8 mouse cellular contexts compared by ENCODE assay signal in genomic region chr16:31235457-31236310, GRCm38 (mm10). TPM values are rescaled to one million over a fixed set of nuclear protein-coding genes. Genes with fewer than 3 reads are reported as not detected.
DNase-seq lines count a peak whose midpoint lies in the region; ATAC-seq and TF ChIP-seq lines count a peak whose summit lies in the region.

No protein-coding gene starts in this region.

- H3K4me3 ChIP-seq in kidney, adult 2 months (ENCODE audit: insufficient read depth, low read depth, low read length): no peak overlapping the region
- H3K4me3 ChIP-seq in MEL (ENCODE audit: control insufficient read depth in 1 of 2, insufficient read depth in 1 of 2, low read depth in 2 of 2, low read length in 2 of 2): peak overlapping the region; percentile 21 to 49
- no peak overlapping the region for H3K4me3 ChIP-seq in embryonic facial prominence, embryonic 14.5 days (ENCODE audit: low read depth, low read length)
- no peak overlapping the region for H3K4me3 ChIP-seq in limb, embryonic 14.5 days (replicated peaks; ENCODE audit: low read length)
- H3K4me3 ChIP-seq in neural tube, embryonic 14.5 days (ENCODE audit: low read depth, low read length): no peak overlapping the region

- H3K27ac ChIP-seq in kidney, adult 2 months (ENCODE audit: insufficient read depth, low read depth, low read length): no peak overlapping the region
- H3K27ac ChIP-seq in MEL (ENCODE audit: control insufficient read depth, low read depth, low read length): peak overlapping the region; percentile 5; the same call in 1 of the 2 replicates
- H3K27ac ChIP-seq in embryonic facial prominence, embryonic 14.5 days (replicated peaks; ENCODE audit: low read depth, low read length): no peak overlapping the region
- no peak overlapping the region for H3K27ac ChIP-seq in limb, embryonic 14.5 days (replicated peaks; ENCODE audit: low read depth, low read length)
- H3K27ac ChIP-seq in neural tube, embryonic 14.5 days (ENCODE audit: low read depth, low read length): no peak overlapping the region

- H3K9ac ChIP-seq in MEL (ENCODE audit: control insufficient read depth, low read depth, low read length, poor library complexity, severe bottlenecking): peak overlapping the region; percentile 56
- no peak overlapping the region for H3K9ac ChIP-seq in embryonic facial prominence, embryonic 14.5 days (ENCODE audit: low read depth, low read length)
- no peak overlapping the region for H3K9ac ChIP-seq in limb, embryonic 14.5 days (ENCODE audit: low read depth, low read length, severe bottlenecking)
- no peak overlapping the region for H3K9ac ChIP-seq in neural tube, embryonic 14.5 days (replicated peaks; ENCODE audit: low read depth, low read length)

- H3K4me2 ChIP-seq in embryonic facial prominence, embryonic 14.5 days (ENCODE audit: low read depth, low read length): peak overlapping the region; percentile 33
- H3K4me2 ChIP-seq in limb, embryonic 14.5 days (replicated peaks; ENCODE audit: low read depth, low read length, severe bottlenecking): peak overlapping the region; percentile 38
- H3K4me2 ChIP-seq in neural tube, embryonic 14.5 days (ENCODE audit: low read depth, low read length): peak overlapping the region; percentile 18; the same call in 1 of the 2 replicates

- 0 out of 2 replicates have a peak, but pooled peaks have one; percentile 47 for ATAC-seq in embryonic facial prominence, embryonic 14.5 days (ENCODE audit: low read depth)
- ATAC-seq in limb, embryonic 14.5 days (ENCODE audit: low FRiP score, low read depth): no peak
- 0 out of 2 replicates have a peak, but pooled peaks have one; percentile 14 for ATAC-seq in neural tube, embryonic 14.5 days (ENCODE audit: low read depth)

- H3K79me2 ChIP-seq in MEL (ENCODE audit: control insufficient read depth, insufficient read depth, low read length, poor library complexity): no peaks in the 10 kb centered on the region; the same call in 1 of the 2 replicates

- TF ChIP-seq CTCF in kidney, adult 2 months (conservative IDR thresholded peaks at IDR 0.05; ENCODE audit: insufficient read depth, insufficient read length, low read depth, low read length): no peak
- TF ChIP-seq CTCF in MEL (IDR thresholded peaks at IDR 0.05 in 2 of 3, conservative IDR thresholded peaks at IDR 0.05 in 1 of 3; ENCODE audit: control insufficient read depth in 1 of 3, insufficient read depth in 1 of 3, low read depth in 2 of 3, low read length in 3 of 3, poor library complexity in 1 of 3, severe bottlenecking in 1 of 3): no peak

- TF ChIP-seq POLR2A in kidney, adult 2 months (IDR thresholded peaks at IDR 0.05; ENCODE audit: low read depth, low read length): no peak
- no peak for TF ChIP-seq POLR2A in MEL (IDR thresholded peaks at IDR 0.05; ENCODE audit: control insufficient read depth in 1 of 2, insufficient read depth in 1 of 2, low read depth in 1 of 2, low read length in 2 of 2, poor library complexity in 1 of 2)
- TF ChIP-seq POLR2A in limb, embryonic 14.5 days (IDR thresholded peaks at IDR 0.05; ENCODE audit: borderline replicate concordance, extremely low read depth, insufficient read depth, insufficient read length): no peak

- peaks cover 4% of the 10 kb centered on the region; the same call in 1 of the 2 replicates for H3K4me1 ChIP-seq in kidney, adult 2 months (ENCODE audit: control insufficient read depth, insufficient read depth, low read length)
- peaks cover 2 to 18% of the 10 kb centered on the region in 2 experiments; a peak in 3 of 4 replicates for H3K4me1 ChIP-seq in MEL (ENCODE audit: control insufficient read depth in 1 of 2, insufficient read depth in 2 of 2, low read length in 2 of 2)
- peaks cover 19% of the 10 kb centered on the region; the same call in 1 of the 2 replicates for H3K4me1 ChIP-seq in embryonic facial prominence, embryonic 14.5 days (ENCODE audit: control insufficient read depth, insufficient read depth, low read length)
- H3K4me1 ChIP-seq in limb, embryonic 14.5 days (ENCODE audit: control insufficient read depth, insufficient read depth, low read length): peaks cover 22% of the 10 kb centered on the region
- no peaks in the 10 kb centered on the region for H3K4me1 ChIP-seq in neural tube, embryonic 14.5 days (ENCODE audit: control insufficient read depth, insufficient read depth, low read length)

- DNase-seq in kidney, adult 9 months: peak; percentile 15
- DNase-seq in kidney, adult 2 months: no peak
- peak; percentile 63 for DNase-seq in MEL (ENCODE audit: low read depth, low spot score)
- no peak for DNase-seq in embryonic facial prominence, embryonic 14.5 days (ENCODE audit: low spot score)
- DNase-seq in limb, embryonic 14.5 days (ENCODE audit: low spot score): no peak
- no peak for DNase-seq in ovary, postnatal 10 days (ENCODE audit: low spot score)
- no peak for DNase-seq in gastrocnemius, postnatal 4 days (ENCODE audit: low spot score in 2 of 2)

- TF ChIP-seq RAD21 in MEL (IDR thresholded peaks at IDR 0.05; ENCODE audit: low read depth, low read length): no peak

- no peak for TF ChIP-seq EP300 in MEL (IDR thresholded peaks at IDR 0.05; ENCODE audit: low read depth in 1 of 2, low read length in 2 of 2)

- no peaks in the 10 kb centered on the region for H3K9me3 ChIP-seq in MEL (replicated peaks; ENCODE audit: insufficient read depth, low read length)
- no peaks in the 10 kb centered on the region for H3K9me3 ChIP-seq in embryonic facial prominence, embryonic 14.5 days (ENCODE audit: control insufficient read depth, low read length)
- no peaks in the 10 kb centered on the region for H3K9me3 ChIP-seq in limb, embryonic 14.5 days (ENCODE audit: control insufficient read depth, low read length)
- H3K9me3 ChIP-seq in neural tube, embryonic 14.5 days (ENCODE audit: control insufficient read depth, low read length): no peaks in the 10 kb centered on the region

- H3K36me3 ChIP-seq in kidney, adult 2 months (ENCODE audit: control insufficient read depth, insufficient read depth, low read length): no peaks in the 10 kb centered on the region
- peaks cover 0 to 2% of the 10 kb centered on the region in 2 experiments; a peak in 1 of 4 replicates for H3K36me3 ChIP-seq in MEL (ENCODE audit: control insufficient read depth in 1 of 2, insufficient read depth in 2 of 2, low read length in 2 of 2)
- no peaks in the 10 kb centered on the region for H3K36me3 ChIP-seq in embryonic facial prominence, embryonic 14.5 days (ENCODE audit: control insufficient read depth, insufficient read depth, low read length)
- no peaks in the 10 kb centered on the region for H3K36me3 ChIP-seq in limb, embryonic 14.5 days (ENCODE audit: control insufficient read depth, insufficient read depth, low read length)
- no peaks in the 10 kb centered on the region for H3K36me3 ChIP-seq in neural tube, embryonic 14.5 days (ENCODE audit: control insufficient read depth, insufficient read depth, low read length)

- 38% methylated on average over 18 of the region's 18 CpGs for WGBS in kidney, adult 2 months
- 21% methylated on average over 17 of the region's 18 CpGs for WGBS in embryonic facial prominence, embryonic 14.5 days
- 9% methylated on average over 17 of the region's 18 CpGs for WGBS in limb, embryonic 14.5 days
- 20% methylated on average over 17 of the region's 18 CpGs for WGBS in neural tube, embryonic 14.5 days

- H3K27me3 ChIP-seq in kidney, adult 2 months (replicated peaks; ENCODE audit: control insufficient read depth, insufficient read depth, low read length): no peaks in the 10 kb centered on the region
- H3K27me3 ChIP-seq in MEL (ENCODE audit: control insufficient read depth in 1 of 2, insufficient read depth in 2 of 2, low read length in 2 of 2): no peaks in the 10 kb centered on the region
- H3K27me3 ChIP-seq in embryonic facial prominence, embryonic 14.5 days (replicated peaks; ENCODE audit: control insufficient read depth, insufficient read depth, low read length): no peaks in the 10 kb centered on the region
- H3K27me3 ChIP-seq in limb, embryonic 14.5 days (ENCODE audit: control insufficient read depth, insufficient read depth, low read length): no peaks in the 10 kb centered on the region
- no peaks in the 10 kb centered on the region for H3K27me3 ChIP-seq in neural tube, embryonic 14.5 days (ENCODE audit: control insufficient read depth, insufficient read depth, low read length)

TF ChIP-seq in MEL, 35 proteins besides CTCF, POLR2A, EP300 and RAD21 (continues in another document):
- no peak for TF ChIP-seq JUND (IDR thresholded peaks at IDR 0.05; ENCODE audit: low read depth, low read length)
- TF ChIP-seq HCFC1 (IDR thresholded peaks at IDR 0.05; ENCODE audit: low read depth, low read length): no peak
- no peak for TF ChIP-seq CHD1 (IDR thresholded peaks at IDR 0.05; ENCODE audit: low read depth, low read length)
- no peak for TF ChIP-seq RCOR1 (IDR thresholded peaks at IDR 0.05; ENCODE audit: low read depth, low read length)
- TF ChIP-seq ELF1 (IDR thresholded peaks at IDR 0.05; ENCODE audit: low read depth, low read length): no peak
- TF ChIP-seq MEF2A (IDR thresholded peaks at IDR 0.05; ENCODE audit: extremely low read depth, insufficient replicate concordance, low read depth, low read length, poor library complexity, severe bottlenecking): no peak
- no peak for TF ChIP-seq E2F4 (IDR thresholded peaks at IDR 0.05; ENCODE audit: borderline replicate concordance, low read depth, low read length)
- TF ChIP-seq SIN3A (IDR thresholded peaks at IDR 0.05; ENCODE audit: low read length): no peak

RNA-seq across cellular contexts. Expression of gene Acap2, which starts 34.6 kb away (rescaled TPM):
- polyA plus RNA-seq in kidney, adult 2 months (2012; rRNA removed): 7.7 and 8.6 TPM in 2 replicates
- 19.1 and 23.9 TPM in 2 replicates for total RNA-seq in MEL (2012; rRNA removed)
- 10 to 100 TPM in 1 of 2 experiments, not detected in 1; 17.2 TPM for polyA plus RNA-seq in MEL (2012; ENCODE audit: insufficient read depth in 1 of 2, insufficient read length in 2 of 2, low read depth in 1 of 2, low replicate concordance in 2 of 2, missing spikeins in 1 of 2)
- polyA plus RNA-seq in embryonic facial prominence, embryonic 14.5 days (2014; fragmentation: Nextera tagmentation; extraction: Ambion mirVana): 26.3 and 27.2 TPM in 2 replicates
- 24.8 and 26.1 TPM in 2 replicates for polyA plus RNA-seq in limb, embryonic 14.5 days (2012; rRNA removed)
- polyA plus RNA-seq in limb, embryonic 14.5 days (2014; fragmentation: Nextera tagmentation; extraction: Ambion mirVana): 24.9 and 28.0 TPM in 2 replicates
- polyA plus RNA-seq in neural tube, embryonic 14.5 days (2014; fragmentation: Nextera tagmentation; extraction: Ambion mirVana): 17.7 and 18.4 TPM in 2 replicates
- total RNA-seq in gastrocnemius, postnatal 4 days (2021): 10 to 100 TPM; 30.5 to 34.3 TPM

RNA-seq across cellular contexts. Expression of gene Ppp1r2, which starts 39.4 kb away (rescaled TPM):
- 30.4 and 33.5 TPM in 2 replicates for polyA plus RNA-seq in kidney, adult 2 months (2012; rRNA removed)
- total RNA-seq in MEL (2012; rRNA removed): 31.2 and 33.8 TPM in 2 replicates
- 10 to 100 TPM in 1 of 2 experiments, not detected in 1; 36.2 TPM for polyA plus RNA-seq in MEL (2012; ENCODE audit: insufficient read depth in 1 of 2, insufficient read length in 2 of 2, low read depth in 1 of 2, low replicate concordance in 2 of 2, missing spikeins in 1 of 2)
- 106 TPM in 2 replicates for polyA plus RNA-seq in embryonic facial prominence, embryonic 14.5 days (2014; fragmentation: Nextera tagmentation; extraction: Ambion mirVana)
- 30.5 and 40.5 TPM in 2 replicates for polyA plus RNA-seq in limb, embryonic 14.5 days (2012; rRNA removed)
- 77.3 and 77.7 TPM in 2 replicates for polyA plus RNA-seq in limb, embryonic 14.5 days (2014; fragmentation: Nextera tagmentation; extraction: Ambion mirVana)
- 92.3 and 178 TPM in 2 replicates for polyA plus RNA-seq in neural tube, embryonic 14.5 days (2014; fragmentation: Nextera tagmentation; extraction: Ambion mirVana)
- total RNA-seq in gastrocnemius, postnatal 4 days (2021): 10 to 100 TPM; 84.9 to 87.3 TPM

Comparison
In these comparisons a context has a peak if more than half of its experiments do, and no peak if none do; other contexts are left out.
1. DNase-seq: peak in kidney, adult 9 months (single experiment) and MEL (single experiment); none in kidney, adult 2 months (single experiment), embryonic facial prominence, embryonic 14.5 days (single experiment), limb, embryonic 14.5 days (single experiment), ovary, postnatal 10 days (single experiment) and gastrocnemius, postnatal 4 days (0 of 2).
2. H3K4me3 ChIP-seq: peak in MEL (2 of 2); none in kidney, adult 2 months (single experiment), embryonic facial prominence, embryonic 14.5 days (single experiment), limb, embryonic 14.5 days (single experiment) and neural tube, embryonic 14.5 days (single experiment).
3. Peak in every context shown above with its lines, with median percentiles within 50 percentile points of each other: H3K4me2 ChIP-seq.